Mouse (Mus musculus): ENCODE measurements at regions not wholly inside any gene's neighbourhood (a gene's known extent, or its start where the extent isn't known, plus 50 kb on each side); places are given as distances from the start of the nearest gene placed in this dataset.

DNA sequence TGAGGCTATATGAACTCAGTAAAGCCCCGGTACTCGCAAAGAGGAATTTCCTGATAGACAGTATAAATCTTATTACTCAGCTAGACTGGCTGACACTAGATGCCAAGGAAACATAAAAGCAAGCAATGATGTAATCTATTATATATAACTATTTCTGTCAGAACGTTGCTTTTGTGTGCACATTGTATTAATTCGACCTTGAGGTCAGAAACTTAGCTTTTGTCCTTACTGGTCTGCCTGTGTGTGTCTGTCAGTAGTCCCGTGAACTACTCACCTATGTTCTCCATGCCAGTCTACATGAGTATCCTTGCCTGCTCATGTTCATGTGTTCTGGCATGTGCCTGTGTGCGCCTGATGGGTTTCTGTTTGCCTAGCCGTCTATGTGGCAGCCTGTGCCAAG, 70.5 kb downstream of the Tmx1 start:
- Histone ChIP-seq H3K9ac (replicated peaks; ENCODE audit: low read depth, low read length) (no peak overlapping the region), H3K4me1 (replicated peaks; ENCODE audit: control insufficient read depth, insufficient read depth, low read length) (no peaks in the 10 kb centered on the region), H3K27me3 (replicated peaks; ENCODE audit: control insufficient read depth, insufficient read depth, low read length) (no peaks in the 10 kb centered on the region), H3K36me3 (ENCODE audit: control insufficient read depth, insufficient read depth) (no peaks in the 10 kb centered on the region), H3K4me3 (replicated peaks; ENCODE audit: low read length) (no peak overlapping the region), H3K4me2 (ENCODE audit: low read length) (no peak overlapping the region), H3K9me3 (ENCODE audit: control insufficient read depth, low read length) (no peaks in the 10 kb centered on the region), H3K27ac (ENCODE audit: low read length) (no peak overlapping the region)
- no peak for ATAC-seq
- 79% methylated on average over 7 of the region's 7 CpGs for WGBS

DNA sequence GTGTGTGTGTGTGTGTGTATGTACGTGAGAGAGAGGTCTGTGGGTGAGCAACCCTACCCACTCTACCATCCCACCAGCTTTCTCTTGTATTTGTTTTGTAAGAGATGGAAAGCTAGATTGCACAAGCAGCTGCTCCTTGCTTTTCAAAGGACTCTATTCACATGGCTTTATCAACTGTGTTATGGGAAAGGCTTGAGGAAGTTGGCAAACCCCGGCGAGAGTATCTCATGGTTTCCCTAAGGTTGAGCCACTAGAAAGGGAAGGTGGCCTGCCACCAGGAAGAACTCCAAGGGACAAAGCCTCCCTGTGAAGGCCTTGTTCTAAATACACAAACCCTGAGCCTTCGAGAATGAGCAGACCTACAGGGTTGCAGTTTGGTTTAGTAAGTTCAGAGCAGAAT, 71.8 kb downstream of the Tmx1 start:
- Histone ChIP-seq H3K36me3 (ENCODE audit: control insufficient read depth, insufficient read depth) (no peaks in the 10 kb centered on the region), H3K27me3 (replicated peaks; ENCODE audit: control insufficient read depth, insufficient read depth, low read length) (no peaks in the 10 kb centered on the region), H3K27ac (ENCODE audit: low read length) (no peak overlapping the region), H3K4me3 (replicated peaks; ENCODE audit: low read length) (no peak overlapping the region), H3K4me2 (ENCODE audit: low read length) (no peak overlapping the region), H3K9ac (replicated peaks; ENCODE audit: low read depth, low read length) (no peak overlapping the region), H3K9me3 (ENCODE audit: control insufficient read depth, low read length) (no peaks in the 10 kb centered on the region), H3K4me1 (replicated peaks; ENCODE audit: control insufficient read depth, insufficient read depth, low read length) (no peaks in the 10 kb centered on the region)
- ATAC-seq, result no peak
- 49% methylated on average over 4 of the region's 4 CpGs for WGBS

DNA sequence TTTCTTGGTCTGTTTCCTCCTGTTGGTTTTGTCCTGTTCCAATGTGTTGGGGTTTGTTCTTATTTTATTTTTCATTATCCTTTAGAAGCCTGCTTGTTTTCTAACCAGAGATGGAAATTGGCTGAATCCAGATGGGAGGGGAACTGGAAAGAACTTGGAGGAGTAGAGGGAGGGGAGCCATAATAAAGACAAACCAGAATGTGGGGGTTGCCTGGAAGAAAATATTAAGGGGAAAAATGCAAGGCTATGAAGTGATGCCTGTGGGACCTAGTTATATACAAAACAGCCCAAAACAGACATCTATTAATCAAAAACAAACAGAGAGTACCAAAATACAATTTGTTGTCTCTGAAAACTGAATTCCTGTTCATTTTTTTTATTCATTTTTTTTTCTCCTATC, 78.8 kb downstream of the Tmx1 start:
- Histone ChIP-seq H3K9ac (replicated peaks; ENCODE audit: low read depth, low read length) (no peak overlapping the region), H3K36me3 (ENCODE audit: control insufficient read depth, insufficient read depth) (no peaks in the 10 kb centered on the region), H3K4me2 (ENCODE audit: low read length) (no peak overlapping the region), H3K27ac (ENCODE audit: low read length) (no peak overlapping the region), H3K4me1 (replicated peaks; ENCODE audit: control insufficient read depth, insufficient read depth, low read length) (peaks cover 14% of the 10 kb centered on the region), H3K9me3 (ENCODE audit: control insufficient read depth, low read length) (no peaks in the 10 kb centered on the region), H3K4me3 (replicated peaks; ENCODE audit: low read length) (no peak overlapping the region), H3K27me3 (replicated peaks; ENCODE audit: control insufficient read depth, insufficient read depth, low read length) (no peaks in the 10 kb centered on the region)
- ATAC-seq, result no peak

DNA sequence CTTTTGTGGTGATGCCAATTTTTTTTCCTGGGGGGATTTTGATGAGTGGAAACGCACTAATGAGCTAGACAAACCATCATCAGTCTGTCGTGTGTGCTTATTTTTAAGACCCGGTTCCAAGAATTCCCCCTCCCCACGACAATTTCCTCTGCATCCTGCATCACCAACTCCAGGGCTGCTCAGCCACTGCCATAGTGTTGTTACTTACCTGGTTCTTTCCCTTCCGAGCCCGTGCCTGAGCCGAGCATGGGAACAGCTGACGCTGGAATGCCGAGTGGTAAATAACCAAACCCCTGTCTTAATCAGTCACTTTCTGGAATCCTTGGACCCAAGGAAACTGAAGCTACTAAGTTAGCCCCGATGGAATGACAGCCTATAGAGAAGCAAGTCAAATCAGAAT, 79.3 kb downstream of the Tmx1 start:
- Histone ChIP-seq H3K4me2 (ENCODE audit: low read length) (no peak overlapping the region), H3K9me3 (ENCODE audit: control insufficient read depth, low read length) (no peaks in the 10 kb centered on the region), H3K4me1 (replicated peaks; ENCODE audit: control insufficient read depth, insufficient read depth, low read length) (peaks cover 14% of the 10 kb centered on the region), H3K27ac (ENCODE audit: low read length) (no peak overlapping the region), H3K36me3 (ENCODE audit: control insufficient read depth, insufficient read depth) (no peaks in the 10 kb centered on the region), H3K4me3 (replicated peaks; ENCODE audit: low read length) (no peak overlapping the region), H3K9ac (replicated peaks; ENCODE audit: low read depth, low read length) (no peak overlapping the region), H3K27me3 (replicated peaks; ENCODE audit: control insufficient read depth, insufficient read depth, low read length) (no peaks in the 10 kb centered on the region)
- 64% methylated on average over 10 of the region's 10 CpGs for WGBS
- ATAC-seq, result no peak

DNA sequence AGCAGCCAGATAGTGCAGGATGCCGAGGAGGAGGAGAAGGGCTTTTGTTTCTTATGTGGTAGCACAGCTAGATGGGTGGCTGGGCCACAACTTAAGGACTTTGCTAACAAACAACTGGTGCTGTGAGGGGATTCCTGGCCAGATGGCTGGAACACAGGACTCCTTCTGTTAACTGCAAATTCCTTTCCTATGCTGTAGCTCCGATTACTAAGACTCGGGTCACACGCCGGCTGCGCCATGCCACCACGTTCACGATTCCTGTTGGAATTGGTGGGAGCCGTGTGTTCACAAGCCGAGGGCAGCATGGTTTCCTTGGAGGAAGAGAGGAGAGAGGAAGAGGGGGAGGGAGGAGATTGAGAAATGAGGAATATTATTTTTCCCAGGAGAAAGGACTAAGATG, 79.9 kb downstream of the Tmx1 start:
- peaks cover 14% of the 10 kb centered on the region for H3K4me1 ChIP-seq (replicated peaks; ENCODE audit: control insufficient read depth, insufficient read depth, low read length)
- 56% methylated on average over 10 of the region's 10 CpGs for WGBS
- H3K27ac ChIP-seq (ENCODE audit: low read length), result no peak overlapping the region; the same call in 1 of the 2 replicates
- H3K4me3 ChIP-seq (replicated peaks; ENCODE audit: low read length), result no peak overlapping the region
- peak; percentile 31; the same call in 1 of the 2 replicates for ATAC-seq
- H3K9ac ChIP-seq (replicated peaks; ENCODE audit: low read depth, low read length), result no peak overlapping the region
- no peaks in the 10 kb centered on the region for H3K36me3 ChIP-seq (ENCODE audit: control insufficient read depth, insufficient read depth)
- no peak overlapping the region; the same call in 1 of the 2 replicates for H3K4me2 ChIP-seq (ENCODE audit: low read length)
- no peaks in the 10 kb centered on the region for H3K27me3 ChIP-seq (replicated peaks; ENCODE audit: control insufficient read depth, insufficient read depth, low read length)
- H3K9me3 ChIP-seq (ENCODE audit: control insufficient read depth, low read length), result no peaks in the 10 kb centered on the region

DNA sequence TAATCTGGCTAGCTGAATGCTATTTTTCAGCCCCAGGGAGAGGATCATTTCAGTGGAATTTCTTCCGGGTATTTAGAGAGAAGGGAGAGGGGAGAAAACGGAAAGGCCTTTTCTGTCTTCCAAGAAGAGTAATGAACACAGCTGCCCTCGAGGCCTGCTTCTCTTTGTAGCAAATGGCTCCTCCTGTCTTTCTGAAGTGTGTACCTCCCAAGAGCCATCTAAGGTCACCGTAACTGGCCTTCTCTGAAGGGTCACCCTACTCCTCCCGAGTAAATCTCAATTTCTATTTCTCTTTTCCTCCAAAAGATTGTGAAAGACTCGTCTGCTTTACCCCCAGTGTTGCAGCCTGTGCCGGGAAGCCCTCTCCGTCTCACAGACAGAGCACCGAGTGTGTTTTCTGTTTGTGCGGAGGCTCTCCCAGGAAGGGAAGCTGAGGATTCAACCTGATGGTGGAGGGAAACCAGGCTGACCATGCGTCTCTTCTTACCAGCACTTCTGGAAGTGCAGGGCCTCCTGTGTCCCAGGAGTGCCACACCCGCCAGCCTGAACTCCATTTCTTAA, 80.6 kb downstream of the Tmx1 start:
- WGBS, result 61% methylated on average over 12 of the region's 12 CpGs
- Histone ChIP-seq H3K9ac (replicated peaks; ENCODE audit: low read depth, low read length) (no peak overlapping the region), H3K9me3 (ENCODE audit: control insufficient read depth, low read length) (no peaks in the 10 kb centered on the region), H3K4me1 (replicated peaks; ENCODE audit: control insufficient read depth, insufficient read depth, low read length) (peaks cover 14% of the 10 kb centered on the region), H3K27ac (ENCODE audit: low read length) (0 out of 2 replicates have a peak overlapping the region, but pooled peaks have one; percentile 11), H3K4me3 (replicated peaks; ENCODE audit: low read length) (no peak overlapping the region), H3K36me3 (ENCODE audit: control insufficient read depth, insufficient read depth) (no peaks in the 10 kb centered on the region), H3K4me2 (ENCODE audit: low read length) (no peak overlapping the region), H3K27me3 (replicated peaks; ENCODE audit: control insufficient read depth, insufficient read depth, low read length) (no peaks in the 10 kb centered on the region)
- ATAC-seq, result no peak

DNA sequence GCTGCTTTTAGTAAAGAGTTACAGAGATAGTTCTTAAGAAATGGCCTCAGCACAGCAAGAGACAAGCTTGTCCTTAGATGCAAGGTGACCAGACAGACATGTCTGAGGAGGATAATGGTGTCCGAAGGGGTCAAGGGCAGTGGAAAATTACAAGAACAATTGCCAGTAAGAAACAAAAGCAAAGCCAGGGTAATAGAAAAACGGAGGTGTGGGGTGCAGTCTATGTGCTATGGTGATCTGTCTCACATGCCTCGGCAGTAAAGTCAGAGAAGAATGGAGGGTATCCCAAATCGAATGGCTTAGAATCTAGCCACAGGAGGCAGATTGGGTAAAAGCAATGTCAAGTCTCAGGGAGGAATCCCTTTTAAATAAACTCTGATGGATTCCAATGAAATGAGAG, 86.2 kb downstream of the Tmx1 start:
- H3K27me3 ChIP-seq (replicated peaks; ENCODE audit: control insufficient read depth, insufficient read depth, low read length), result no peaks in the 10 kb centered on the region
- no peak overlapping the region for H3K9ac ChIP-seq (replicated peaks; ENCODE audit: low read depth, low read length)
- 70% methylated on average over 4 of the region's 4 CpGs for WGBS
- peaks cover 11% of the 10 kb centered on the region for H3K4me1 ChIP-seq (replicated peaks; ENCODE audit: control insufficient read depth, insufficient read depth, low read length)
- no peaks in the 10 kb centered on the region for H3K36me3 ChIP-seq (ENCODE audit: control insufficient read depth, insufficient read depth)
- ATAC-seq, result no peak
- H3K9me3 ChIP-seq (ENCODE audit: control insufficient read depth, low read length), result no peaks in the 10 kb centered on the region
- no peak overlapping the region for H3K4me3 ChIP-seq (replicated peaks; ENCODE audit: low read length)
- no peak overlapping the region for H3K4me2 ChIP-seq (ENCODE audit: low read length)
- H3K27ac ChIP-seq (ENCODE audit: low read length), result no peak overlapping the region

DNA sequence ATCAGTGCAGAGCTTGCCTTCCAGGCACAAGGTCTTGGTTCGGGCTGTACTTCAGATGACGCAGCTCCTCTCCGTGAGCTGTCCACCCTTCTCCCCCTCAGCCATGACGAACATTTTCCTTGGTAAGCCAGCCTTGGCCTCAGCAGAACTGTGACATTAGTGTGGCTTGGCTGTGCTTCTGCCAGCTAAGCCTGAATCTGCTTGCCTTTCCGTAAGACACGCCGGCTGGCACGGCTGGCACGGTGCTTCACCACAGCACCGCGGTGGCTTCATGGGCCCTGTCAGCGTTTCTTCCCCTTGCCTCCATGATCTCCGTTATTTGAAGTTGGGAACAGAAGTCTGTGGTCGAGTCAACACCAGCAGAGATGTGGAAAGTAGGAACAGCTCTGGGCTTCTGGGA, 87.0 kb downstream of the Tmx1 start:
- H3K9me3 ChIP-seq (ENCODE audit: control insufficient read depth, low read length), result no peaks in the 10 kb centered on the region
- 87% methylated on average over 14 of the region's 14 CpGs for WGBS
- H3K4me1 ChIP-seq (replicated peaks; ENCODE audit: control insufficient read depth, insufficient read depth, low read length), result peaks cover 11% of the 10 kb centered on the region
- no peak overlapping the region for H3K4me2 ChIP-seq (ENCODE audit: low read length)
- no peak overlapping the region for H3K9ac ChIP-seq (replicated peaks; ENCODE audit: low read depth, low read length)
- no peaks in the 10 kb centered on the region for H3K27me3 ChIP-seq (replicated peaks; ENCODE audit: control insufficient read depth, insufficient read depth, low read length)
- no peak overlapping the region for H3K27ac ChIP-seq (ENCODE audit: low read length)
- no peak for ATAC-seq
- H3K4me3 ChIP-seq (replicated peaks; ENCODE audit: low read length), result no peak overlapping the region
- H3K36me3 ChIP-seq (ENCODE audit: control insufficient read depth, insufficient read depth), result no peaks in the 10 kb centered on the region

DNA sequence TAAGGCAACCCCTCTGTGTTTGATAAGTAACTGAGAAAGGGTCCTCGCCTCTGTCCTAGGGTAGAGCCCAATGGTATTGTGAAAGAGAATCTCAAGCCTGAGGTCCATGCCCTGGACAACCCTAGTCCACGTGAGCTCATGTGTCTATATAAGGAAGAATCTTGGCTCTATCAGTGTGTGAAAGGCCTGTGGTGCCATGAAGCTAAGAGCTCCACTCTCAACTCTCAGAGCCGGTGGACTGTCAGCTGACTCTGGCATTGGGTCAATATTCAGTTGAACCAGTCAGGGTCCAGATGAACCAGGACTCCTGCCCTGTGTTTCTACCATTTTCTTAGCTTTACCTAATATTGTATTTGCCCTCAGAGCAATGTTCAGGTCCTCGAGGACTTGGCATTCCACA, 88.5 kb downstream of the Tmx1 start:
- H3K27me3 ChIP-seq (replicated peaks; ENCODE audit: control insufficient read depth, insufficient read depth, low read length), result no peaks in the 10 kb centered on the region
- H3K36me3 ChIP-seq (ENCODE audit: control insufficient read depth, insufficient read depth), result no peaks in the 10 kb centered on the region
- H3K9me3 ChIP-seq (ENCODE audit: control insufficient read depth, low read length), result no peaks in the 10 kb centered on the region
- H3K4me3 ChIP-seq (replicated peaks; ENCODE audit: low read length), result no peak overlapping the region
- ATAC-seq, result no peak
- H3K9ac ChIP-seq (replicated peaks; ENCODE audit: low read depth, low read length), result no peak overlapping the region
- WGBS, result 91% methylated on average over 4 of the region's 4 CpGs
- no peak overlapping the region for H3K27ac ChIP-seq (ENCODE audit: low read length)
- H3K4me2 ChIP-seq (ENCODE audit: low read length), result no peak overlapping the region
- peaks cover 11% of the 10 kb centered on the region for H3K4me1 ChIP-seq (replicated peaks; ENCODE audit: control insufficient read depth, insufficient read depth, low read length)

DNA sequence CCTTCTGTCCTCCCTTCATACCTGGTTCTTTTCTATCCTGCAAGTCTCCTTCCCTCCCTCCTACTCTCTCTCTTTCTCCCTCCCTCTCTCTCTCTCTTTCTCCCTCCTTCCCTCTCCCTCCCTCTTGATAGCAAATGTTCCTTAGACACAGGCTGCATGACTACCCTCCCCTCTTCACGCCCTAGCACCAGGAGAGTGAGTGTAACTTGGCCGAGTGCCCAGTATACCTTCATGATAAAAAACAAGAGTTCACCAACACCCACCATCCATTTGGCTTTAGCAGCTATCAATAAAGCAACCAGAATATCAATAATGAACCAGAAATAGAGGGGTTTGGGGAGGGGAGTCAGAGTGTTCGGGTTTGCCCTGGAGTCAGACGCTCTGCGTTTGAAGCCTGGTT, 90.4 kb downstream of the Tmx1 start:
- H3K9ac ChIP-seq (replicated peaks; ENCODE audit: low read depth, low read length), result no peak overlapping the region
- H3K4me2 ChIP-seq (ENCODE audit: low read length), result no peak overlapping the region
- H3K4me1 ChIP-seq (replicated peaks; ENCODE audit: control insufficient read depth, insufficient read depth, low read length), result peaks cover 11% of the 10 kb centered on the region
- no peak for ATAC-seq
- H3K27ac ChIP-seq (ENCODE audit: low read length), result no peak overlapping the region
- H3K4me3 ChIP-seq (replicated peaks; ENCODE audit: low read length), result no peak overlapping the region
- H3K9me3 ChIP-seq (ENCODE audit: control insufficient read depth, low read length), result no peaks in the 10 kb centered on the region
- 20% methylated on average over 5 of the region's 5 CpGs for WGBS
- H3K36me3 ChIP-seq (ENCODE audit: control insufficient read depth, insufficient read depth), result no peaks in the 10 kb centered on the region
- H3K27me3 ChIP-seq (replicated peaks; ENCODE audit: control insufficient read depth, insufficient read depth, low read length), result no peaks in the 10 kb centered on the region
